Comparison of ENCODE assay signal across 12 mouse cellular contexts in the genomic region with DNA sequence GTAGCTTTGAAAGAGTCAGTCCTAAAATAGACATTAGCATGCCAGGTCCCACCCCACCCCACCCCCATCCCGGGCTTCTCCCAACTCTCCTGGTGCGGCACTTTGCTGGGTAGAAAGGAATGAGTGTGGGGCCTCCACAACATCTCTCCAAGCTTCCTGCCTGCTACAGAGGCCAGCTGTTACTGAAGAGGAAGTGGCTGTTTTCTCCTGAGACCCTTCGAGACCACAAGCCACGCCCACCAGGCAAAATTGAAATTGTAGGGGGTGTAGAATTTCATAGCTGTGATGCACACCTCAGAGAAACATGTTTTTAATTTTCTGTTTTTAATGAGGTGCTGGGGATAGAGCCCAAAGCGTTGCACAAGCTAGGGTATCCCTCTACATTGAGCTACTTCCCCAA. TPM values are rescaled to one million over a fixed set of nuclear protein-coding genes. Genes with fewer than 3 reads are reported as not detected.
DNase-seq lines count a peak whose midpoint lies in the region; ATAC-seq and TF ChIP-seq lines count a peak whose summit lies in the region.
"Had no signal": no experiment of that assay in that cellular context is flagged by ENCODE, and none has a peak within 500 bp of the region (broad histone marks: within the 10 kb centered on the region; RNA-seq: fewer than 3 reads in every experiment).

No protein-coding gene starts in this region.

- peaks cover 32% of the 10 kb centered on the region for H3K4me1 ChIP-seq in E14TG2a.4 (replicated peaks; ENCODE audit: low read depth, low read length)
- no peaks in the 10 kb centered on the region for H3K4me1 ChIP-seq in stomach, postnatal 0 days (replicated peaks; ENCODE audit: control insufficient read depth, insufficient read depth)

- no peaks in the 10 kb centered on the region for H3K9me3 ChIP-seq in E14TG2a.4 (ENCODE audit: low read length)
- no peaks in the 10 kb centered on the region for H3K9me3 ChIP-seq in stomach, postnatal 0 days (ENCODE audit: control insufficient read depth, low read length)
- H3K9me3 ChIP-seq: embryonic facial prominence, embryonic 15.5 days had no signal

- H3K9ac ChIP-seq in stomach, postnatal 0 days (ENCODE audit: low read length), result no peak overlapping the region
- H3K9ac ChIP-seq: embryonic facial prominence, embryonic 15.5 days had no signal

- peaks cover 15% of the 10 kb centered on the region for H3K27me3 ChIP-seq in E14TG2a.4 (ENCODE audit: insufficient read depth, low read length)
- H3K27me3 ChIP-seq in stomach, postnatal 0 days (ENCODE audit: control insufficient read depth, insufficient read depth, low read length), result no peaks in the 10 kb centered on the region
- H3K27me3 ChIP-seq: embryonic facial prominence, embryonic 15.5 days had no signal

- no peak overlapping the region for H3K4me2 ChIP-seq in stomach, postnatal 0 days (replicated peaks; ENCODE audit: low read depth)
- H3K4me2 ChIP-seq: embryonic facial prominence, embryonic 15.5 days had no signal

- TF ChIP-seq EP300 in stomach, postnatal 0 days (optimal IDR thresholded peaks at IDR 0.05), result no peak

- 65% methylated on average over 5 of the region's 5 CpGs for WGBS in stomach, postnatal 0 days

- peak overlapping the region; percentile 45 for H3K4me3 ChIP-seq in E14TG2a.4 (replicated peaks; ENCODE audit: low read length)
- no peak overlapping the region for H3K4me3 ChIP-seq in stomach, postnatal 0 days (ENCODE audit: low read depth, low read length)
- H3K4me3 ChIP-seq: embryonic facial prominence, embryonic 15.5 days had no signal

- peak; percentile 71 for DNase-seq in 416B (ENCODE audit: low read depth)
- DNase-seq in spleen, postnatal 36 days (ENCODE audit: low spot score in 2 of 2), result peak; percentile 84 to 88
- no peak for DNase-seq in cerebellum, adult 11-12 months
- no peak for DNase-seq in stomach, postnatal 0 days (ENCODE audit: low spot score)
- no peak for DNase-seq in cerebellum, postnatal 14 days
- DNase-seq in adrenal gland, adult 8-10 months, result no peak
- DNase-seq: adrenal gland, postnatal 25 days; cerebellum, adult 2 months; kidney, adult 9 months had no signal

- TF ChIP-seq CTCF in E14TG2a.4 (conservative IDR thresholded peaks at IDR 0.05; ENCODE audit: low read length), result no peak
- TF ChIP-seq CTCF in stomach, postnatal 0 days (IDR thresholded peaks at IDR 0.05; ENCODE audit: low read depth), result no peak

- ATAC-seq in hematopoietic stem cell, adult 5-6 weeks (replicated peaks in 1 of 2; ENCODE audit: insufficient read depth in 1 of 2, low FRiP score in 2 of 2, low TSS enrichment in 1 of 2, low read depth in 1 of 2, poor library complexity in 2 of 2, severe bottlenecking in 2 of 2), result peak; percentile 82 to 86
- no peak for ATAC-seq in stomach, postnatal 0 days (ENCODE audit: low FRiP score, low TSS enrichment)

- H3K36me3 ChIP-seq in E14TG2a.4 (ENCODE audit: insufficient read depth, low read length), result no peaks in the 10 kb centered on the region
- H3K36me3 ChIP-seq in stomach, postnatal 0 days (ENCODE audit: control insufficient read depth, insufficient read depth, low read length), result no peaks in the 10 kb centered on the region
- H3K36me3 ChIP-seq: embryonic facial prominence, embryonic 15.5 days had no signal

- no peak overlapping the region for H3K27ac ChIP-seq in stomach, postnatal 0 days (replicated peaks)
- H3K27ac ChIP-seq: embryonic facial prominence, embryonic 15.5 days had no signal

RNA-seq across cellular contexts. Expression of a gene that starts 17.5 kb away (rescaled TPM):
- total RNA-seq in hematopoietic stem cell, adult 5-6 weeks (2017), result 2.0 and 3.4 TPM in 2 replicates
- polyA plus RNA-seq in stomach, postnatal 0 days (2015; fragmentation: Nextera tagmentation; extraction: Ambion mirVana), result 14.2 and 15.4 TPM in 2 replicates
- 1 to 10 TPM; 7.8 to 9.4 (median 9.1) TPM for total RNA-seq in adrenal gland, adult 8-10 months (2022)

Comparison
In these comparisons a context has a peak if more than half of its experiments do, and no peak if none do; other contexts are left out.
1. DNase-seq: peak in 416B (single experiment) and spleen, postnatal 36 days (2 of 2); none in cerebellum, adult 11-12 months (single experiment), stomach, postnatal 0 days (single experiment), cerebellum, postnatal 14 days (0 of 2) and adrenal gland, adult 8-10 months (single experiment).